Mouse (Mus musculus): Measurements from ENCODE around the gene Mpzl3.

Gene Mpzl3

GRCm38 (mm10) chr9:45103211-45103979 is 48.4 kb downstream of the Mpzl3 start:
- no peak for DNase-seq

DNA sequence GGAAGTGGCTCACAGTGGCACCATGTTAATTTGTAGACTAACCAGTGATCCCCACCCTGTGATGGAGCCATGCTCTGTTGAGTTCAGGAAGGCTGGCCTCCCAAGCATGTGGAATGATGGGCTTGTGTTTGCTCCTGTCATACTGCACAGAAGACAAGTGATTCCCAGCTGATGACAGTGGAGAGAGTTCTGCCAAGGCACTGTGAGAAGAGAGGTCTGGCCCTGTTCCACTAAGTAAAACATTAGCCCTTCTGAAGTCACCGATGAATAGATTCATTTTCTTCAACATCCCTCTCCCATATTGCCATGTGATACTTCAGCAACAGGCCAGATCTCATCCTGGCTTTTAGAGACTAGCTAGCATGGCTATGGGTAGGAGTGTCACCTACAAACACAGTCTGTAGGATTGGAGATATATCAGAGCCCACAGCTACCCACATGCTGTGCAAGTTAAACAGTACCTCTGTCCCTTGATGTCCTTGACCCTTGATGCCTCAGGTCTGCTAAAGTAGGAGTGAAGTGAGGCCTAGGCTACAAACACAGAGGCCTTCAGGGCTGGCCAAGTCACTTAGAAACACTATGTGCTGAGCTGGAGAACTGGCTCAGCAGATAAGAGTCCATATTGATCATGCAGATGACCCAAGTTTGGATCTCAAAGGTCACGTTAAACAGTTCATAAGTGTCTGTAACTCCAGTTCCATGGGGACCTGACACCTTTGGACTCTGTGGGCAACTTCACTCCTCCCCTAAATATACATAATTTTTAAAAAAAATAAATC is 50.8 kb downstream of the Mpzl3 start:
- DNase-seq = no peak

DNA sequence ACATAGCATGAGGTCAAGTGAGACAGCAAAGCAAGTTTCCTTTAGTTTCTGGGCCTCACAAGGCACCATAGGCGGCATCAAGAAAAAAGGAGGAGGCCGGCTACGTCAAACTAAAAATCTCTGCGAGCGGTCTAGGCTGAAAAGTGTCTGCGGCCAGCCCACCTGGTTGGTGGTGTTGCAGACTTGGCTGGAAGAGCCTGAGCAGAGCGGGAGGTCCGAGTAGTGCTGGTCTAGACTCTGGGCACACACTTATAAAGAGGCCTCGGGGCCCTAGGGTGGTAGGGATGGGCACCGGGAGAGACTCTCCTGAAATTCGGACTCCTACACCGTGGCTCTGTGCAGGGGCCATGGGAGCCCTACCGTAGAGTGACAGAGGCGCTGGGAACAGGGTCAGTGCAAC is 60.7 kb downstream of the Mpzl3 start:
- DNase-seq = peak; percentile 88 to 92

DNA sequence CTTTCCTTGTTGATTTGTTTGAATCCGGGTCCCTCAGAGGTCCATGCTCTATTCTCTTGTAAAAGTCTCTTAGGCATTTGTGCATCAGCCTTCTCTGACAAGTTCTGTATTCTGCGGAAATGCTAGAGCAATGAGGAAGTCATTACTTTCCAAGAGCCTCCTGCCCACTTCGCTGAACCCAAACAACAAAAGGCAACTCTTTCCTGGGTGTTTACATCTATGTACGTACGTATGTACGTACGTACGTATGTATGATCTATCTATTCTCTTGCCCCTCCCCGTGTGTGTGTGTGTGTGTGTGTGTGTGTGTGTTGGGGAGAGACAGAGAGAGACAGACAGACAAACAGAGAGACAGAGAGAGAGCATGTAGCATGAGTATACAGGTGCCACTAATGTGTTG is 61.8 kb downstream of the Mpzl3 start:
- no peak for DNase-seq

DNA sequence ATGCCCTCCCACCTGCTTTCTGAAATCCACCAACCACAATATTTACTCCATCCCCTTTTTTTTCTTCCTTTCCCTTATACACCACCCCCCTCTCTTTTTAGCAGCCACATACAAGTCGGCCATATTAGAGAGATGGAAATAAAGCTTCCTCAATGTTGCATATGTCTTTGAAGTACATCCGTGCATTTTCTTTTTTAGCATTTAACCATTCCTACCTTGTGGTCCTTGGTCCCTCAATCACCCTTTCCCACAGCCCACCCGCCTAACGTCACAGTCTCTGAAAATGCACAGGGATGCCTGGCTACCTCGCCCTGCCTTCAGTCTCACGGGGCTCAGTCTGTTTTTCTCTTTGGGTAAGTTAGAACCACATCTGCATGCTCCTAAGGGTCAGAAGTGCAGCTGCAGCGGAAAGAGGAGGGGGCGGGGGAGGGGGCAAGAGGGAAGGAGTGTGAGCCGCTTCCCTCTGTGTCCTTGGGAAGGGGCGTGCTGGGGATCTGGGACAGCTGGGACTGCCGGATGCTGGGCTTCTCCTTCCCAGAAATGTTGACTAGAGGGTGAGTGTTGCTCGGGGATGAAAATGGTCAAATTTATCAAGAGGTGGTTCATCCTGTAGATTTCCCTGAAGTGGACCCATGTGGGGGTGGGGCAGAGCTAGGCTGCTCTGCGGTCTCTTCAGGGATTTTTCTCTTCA is 62.9 kb downstream of the Mpzl3 start, which contains the start of gene Scn2b:
TSS of gene Scn2b (plus strand) at position 42 of the 691 bp plus-strand sequence.
- DNase-seq = peak; percentile 48 to 58

DNA sequence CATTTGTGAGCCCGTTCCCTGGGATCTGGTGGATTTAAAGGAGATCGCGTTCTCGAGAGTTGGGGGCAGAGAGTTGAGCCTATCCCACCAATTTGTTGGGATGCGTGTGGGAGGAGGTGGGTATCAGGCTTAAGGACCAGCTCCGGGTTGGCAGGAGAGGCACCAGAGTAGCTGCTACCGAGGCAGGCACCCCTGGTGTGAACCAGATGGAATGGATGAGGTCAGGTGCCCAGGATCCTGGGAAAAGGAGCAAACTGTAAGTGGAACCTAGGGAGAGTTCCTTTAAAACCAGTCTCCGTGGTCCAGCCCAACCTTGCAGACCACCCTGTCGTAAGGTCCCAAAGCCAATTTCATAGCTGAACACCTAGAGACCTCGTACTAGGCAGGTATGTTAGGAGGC is 63.6 kb downstream of the Mpzl3 start:
- DNase-seq = peak; percentile 93

- DNase-seq = peak in 1 of 2 experiments; percentile 40
These were observed 64.4 kb downstream of the Mpzl3 start for GRCm38 (mm10) chr9:45119316-45119953.

GRCm38 (mm10) chr9:45119954-45120530 is 65.1 kb downstream of the Mpzl3 start:
- peak; percentile 47 to 51 for DNase-seq

DNA sequence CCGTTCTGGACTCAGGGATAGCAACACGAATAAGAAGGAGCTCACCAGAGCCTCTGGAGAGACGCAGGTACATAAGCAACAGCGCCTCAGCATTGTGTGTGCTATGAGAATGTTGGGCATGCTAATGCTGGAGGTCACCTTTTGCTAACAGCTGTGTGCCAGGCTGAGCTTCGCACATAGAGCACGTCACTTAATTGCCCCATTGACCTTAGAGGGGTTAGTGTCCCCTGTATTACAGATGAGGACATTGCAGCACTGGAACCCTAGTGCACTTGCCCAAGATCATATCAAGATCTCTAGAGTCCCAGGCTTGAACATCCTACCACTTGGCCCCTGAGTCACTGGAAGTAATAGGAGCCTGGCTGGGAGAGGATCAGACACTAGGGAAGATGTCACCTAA is 65.6 kb downstream of the Mpzl3 start:
- DNase-seq = peak in 1 of 2 experiments; percentile 27

GRCm38 (mm10) chr9:45121001-45121400 is 66.0 kb downstream of the Mpzl3 start:
- peak; percentile 40 to 46 for DNase-seq

- DNase-seq = peak; percentile 87 to 89
These were observed 66.8 kb downstream of the Mpzl3 start for GRCm38 (mm10) chr9:45121769-45122168.

DNA sequence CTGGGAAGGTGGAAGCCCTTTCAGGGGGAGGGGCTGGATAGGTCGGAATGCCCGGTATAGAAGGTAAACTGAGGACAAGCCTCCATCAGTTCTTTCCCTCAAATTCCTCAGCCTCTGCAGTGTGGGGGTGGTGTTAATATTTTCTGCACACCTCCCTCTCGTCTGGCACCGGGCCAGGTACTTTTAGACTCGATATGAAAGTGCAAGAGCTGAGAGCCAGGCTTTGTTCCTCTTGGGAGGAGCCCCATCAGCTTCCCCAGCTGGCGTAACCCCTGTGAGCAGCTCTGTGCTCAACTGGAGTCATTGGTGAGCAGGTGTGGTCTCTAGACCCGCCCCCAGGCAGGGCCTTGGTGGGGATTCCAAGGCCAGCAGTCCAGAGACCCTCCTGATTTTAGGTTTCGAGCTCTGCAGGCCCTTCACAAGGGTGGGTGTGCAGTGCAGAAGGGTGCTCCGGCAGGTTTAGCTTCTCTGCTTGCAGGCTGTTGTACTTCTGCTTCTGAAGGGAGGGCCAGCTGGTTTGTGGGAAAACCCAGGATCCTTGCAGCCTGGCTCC is 67.3 kb downstream of the Mpzl3 start:
- peak; percentile 53 to 65 for DNase-seq

DNA sequence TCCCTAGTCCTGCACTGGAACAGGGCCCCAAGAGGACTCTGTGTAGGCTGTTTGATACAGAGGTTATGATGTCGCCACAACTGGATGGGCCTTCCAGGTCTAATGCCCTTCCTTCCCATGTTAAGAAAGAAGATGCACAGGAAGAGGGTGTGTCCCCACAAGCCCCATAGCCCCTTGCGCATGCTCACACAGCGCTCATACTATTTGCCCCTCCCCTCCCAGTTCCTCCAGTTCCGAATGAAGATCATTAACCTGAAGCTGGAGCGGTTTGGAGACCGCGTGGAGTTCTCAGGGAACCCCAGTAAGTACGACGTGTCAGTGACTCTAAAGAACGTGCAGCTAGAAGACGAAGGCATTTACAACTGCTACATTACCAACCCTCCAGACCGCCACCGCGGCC is 70.2 kb downstream of the Mpzl3 start:
- no peak for DNase-seq

- no peak for DNase-seq
These were observed 72.0 kb downstream of the Mpzl3 start for GRCm38 (mm10) chr9:45126941-45127340.
